Mouse (Mus musculus) ovary, postnatal 14 days (tissue): ENCODE data around the gene Nemp2.
"Not testable (repeated sequence)": the region's sequence is repeated elsewhere in the genome, so short reads cannot be mapped to it uniquely, and the experiment has no call there.

Source experiments
- DNase-seq: peaks from one replicate; pipeline ENCODE4 v3.0.0; 2022; ENCODE audit warnings: low spot score

The Nemp2 gene

GRCm38 (mm10) chr1:52655153-52655552 lies 24.6 kb downstream of the Nemp2 start:
- no peak for DNase-seq

- no peak for DNase-seq
Measured at GRCm38 (mm10) chr1:52658160-52658559, 27.7 kb downstream of the Nemp2 start.

GRCm38 (mm10) chr1:52660278-52660677 lies 29.8 kb downstream of the Nemp2 start:
- no peak for DNase-seq

GRCm38 (mm10) chr1:52660765-52661164 lies 30.3 kb downstream of the Nemp2 start:
- no peak for DNase-seq

GRCm38 (mm10) chr1:52663228-52663627 lies 32.7 kb downstream of the Nemp2 start:
- no peak for DNase-seq

GRCm38 (mm10) chr1:52668743-52669323 lies 38.3 kb downstream of the Nemp2 start:
- DNase-seq, result no peak

- no peak for DNase-seq
Measured at GRCm38 (mm10) chr1:52669931-52670330, 39.4 kb downstream of the Nemp2 start.

GRCm38 (mm10) chr1:52675561-52676551 lies 45.4 kb downstream of the Nemp2 start:
- no peak for DNase-seq

- peak; percentile 18 for DNase-seq
Measured at GRCm38 (mm10) chr1:52676621-52677020, 46.1 kb downstream of the Nemp2 start.

- DNase-seq, result no peak
Measured at GRCm38 (mm10) chr1:52683550-52683949, 53.0 kb downstream of the Nemp2 start.

- no peak for DNase-seq
Measured at GRCm38 (mm10) chr1:52687636-52688035, 57.1 kb downstream of the Nemp2 start.

- DNase-seq, result not testable (repeated sequence)
Measured at GRCm38 (mm10) chr1:52694456-52694855, 64.0 kb downstream of the Nemp2 start.
